Mouse (Mus musculus) liver, embryonic 14.5 days (tissue): ENCODE measurements at regions not wholly inside any gene's neighbourhood (a gene's known extent, or its start where the extent isn't known, plus 50 kb on each side); places are given as distances from the start of the nearest gene placed in this dataset.
A peak's percentile ranks its signal among the peaks of the same experiment; 100 is the strongest.

Source experiments
- ATAC-seq: fragments of 200-750 bp; cut with Nextera tagmentation; 2 replicates; pipeline ENCODE4 v1.8.0; 2017; ENCODE audit warnings: moderate number of reproducible peaks, mild to moderate bottlenecking, moderate library complexity; ENCODE audit not compliant: insufficient read depth
- DNase-seq, 3 experiments: peaks; one replicate each; pipeline ENCODE4 v3.0.0-alpha.2; 2012 to 2013; ENCODE audit warnings: low read depth in 3 of 3, low spot score in 3 of 3
- H3K27ac ChIP-seq: fragments of 300-500 bp; sonication (generic); 2 replicates; pipeline ENCODE4 v1.5.1; 2014; ENCODE audit warnings: moderate library complexity, mild to moderate bottlenecking, control low read depth, inconsistent platforms
- H3K27me3 ChIP-seq: fragments of 300-500 bp; sonication (generic); 2 replicates; pipeline ENCODE4 v1.6.1; 2014; ENCODE audit warnings: mild to moderate bottlenecking, low read length, moderate library complexity; ENCODE audit not compliant: control insufficient read depth, insufficient read depth
- H3K36me3 ChIP-seq: fragments of 300-500 bp; sonication (generic); replicated peaks from 2 replicates; pipeline ENCODE4 v1.6.1; 2014; ENCODE audit warnings: low read depth; ENCODE audit not compliant: control insufficient read depth, insufficient read depth
- H3K4me1 ChIP-seq, 2 experiments: fragments of 200-500 bp in 1 of 2; fragments of 300-500 bp in 1 of 2; sonication (generic) in 1 of 2; replicated peaks; 2 replicates each; pipeline ENCODE4 v1.6.1; 2012 to 2014; ENCODE audit warnings: antibody characterized with exemption in 1 of 2, inconsistent platforms in 1 of 2, low read length in 1 of 2; ENCODE audit not compliant: control insufficient read depth in 2 of 2, insufficient read depth in 2 of 2
- H3K4me2 ChIP-seq: fragments of 300-500 bp; sonication (generic); 2 replicates; pipeline ENCODE4 v1.6.1; 2014; ENCODE audit warnings: low read depth, mild to moderate bottlenecking, control low read depth, moderate library complexity
- H3K4me3 ChIP-seq, 2 experiments: fragments of 200-500 bp in 1 of 2; fragments of 300-500 bp in 1 of 2; sonication (generic) in 1 of 2; 2 replicates each; pipeline ENCODE4 v1.5.1; 2012 to 2014; ENCODE audit warnings: low read depth in 2 of 2, low read length in 2 of 2, mild to moderate bottlenecking in 2 of 2, control low read depth in 1 of 2, inconsistent platforms in 1 of 2, moderate library complexity in 1 of 2; ENCODE audit not compliant: insufficient read depth in 1 of 2
- H3K9ac ChIP-seq: fragments of 300-500 bp; sonication (generic); replicated peaks from 2 replicates; pipeline ENCODE4 v1.6.1; 2014; ENCODE audit warnings: mild to moderate bottlenecking, control low read depth, moderate library complexity
- H3K9me3 ChIP-seq: fragments of 300-500 bp; sonication (generic); 2 replicates; pipeline ENCODE4 v1.6.1; 2016; ENCODE audit warnings: low read length, mixed read lengths; ENCODE audit not compliant: control insufficient read depth
- CTCF ChIP-seq: IDR thresholded peaks from 2 replicates; pipeline ENCODE4 v1.5.1; 2016; ENCODE audit warnings: antibody characterized with exemption, low read depth, control low read depth
- EP300 ChIP-seq: IDR thresholded peaks from 2 replicates; pipeline ENCODE4 v1.6.1; 2016; ENCODE audit warnings: antibody characterized with exemption, low read depth
- WGBS: fragments of 180-500 bp; shearing (Covaris S2); extraction: QIAGEN DNeasy Blood & Tissue Kit; methylation state at CpG from one replicate; pipeline ENCODE4 v1.1.7; 2014; ENCODE audit not compliant: insufficient replicate concordance; 5-methylcytosine and 5-hydroxymethylcytosine counted together

DNA sequence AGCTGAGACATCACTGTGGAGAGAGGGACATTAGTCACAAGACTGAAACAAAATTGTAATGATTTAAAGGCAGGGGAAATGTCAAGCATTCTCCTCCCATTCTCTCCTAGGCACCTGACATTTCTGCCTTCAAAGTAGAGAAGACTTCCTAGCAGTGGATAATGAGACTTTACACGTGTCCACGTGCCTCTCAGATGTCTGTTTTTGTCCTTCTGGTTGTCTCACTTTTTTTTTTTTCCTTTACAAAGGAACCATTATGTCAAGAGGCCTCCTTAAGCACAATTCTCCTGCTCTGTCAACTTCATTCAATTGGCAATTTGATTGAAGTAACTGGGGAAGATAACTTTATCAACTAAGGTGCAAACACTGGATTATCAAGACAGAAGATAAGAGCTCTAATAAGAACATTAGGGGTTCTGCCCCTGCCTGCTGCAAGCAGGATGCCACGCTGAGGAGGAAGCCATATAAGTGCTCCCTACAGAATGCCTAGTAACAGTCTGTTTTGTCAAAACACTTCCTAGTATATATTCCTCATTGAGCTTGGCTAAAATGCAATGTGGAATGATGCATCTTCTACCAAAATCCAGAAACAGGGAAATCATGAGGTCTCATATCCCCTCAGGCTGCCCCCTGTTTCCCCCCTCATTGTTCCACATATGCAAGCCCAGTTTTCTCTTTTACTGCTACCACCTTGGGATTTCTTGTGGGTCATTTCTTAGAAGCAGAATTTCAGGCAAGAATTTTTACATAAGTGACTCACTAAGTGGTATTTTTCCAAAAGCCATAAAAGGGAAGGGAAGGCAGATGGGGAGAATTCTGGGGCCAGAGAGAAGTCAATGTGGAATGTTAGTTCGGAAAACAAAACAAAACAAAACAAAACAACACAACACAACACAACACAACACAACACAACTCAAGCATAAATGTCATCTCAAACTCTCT lies 967.0 kb upstream of the Lrrc6 start:
- TF ChIP-seq EP300 (no peak), CTCF (no peak)
- DNase-seq (no peak), ATAC-seq (no peak)
- Histone ChIP-seq H3K4me1 (no peaks in the 10 kb centered on the region), H3K9ac (no peak overlapping the region), H3K4me2 (no peak overlapping the region), H3K27ac (no peak overlapping the region), H3K9me3 (no peaks in the 10 kb centered on the region), H3K36me3 (no peaks in the 10 kb centered on the region), H3K4me3 (no peak overlapping the region), H3K27me3 (no peaks in the 10 kb centered on the region)
- WGBS = 30% methylated on average over 4 of the region's 4 CpGs

DNA sequence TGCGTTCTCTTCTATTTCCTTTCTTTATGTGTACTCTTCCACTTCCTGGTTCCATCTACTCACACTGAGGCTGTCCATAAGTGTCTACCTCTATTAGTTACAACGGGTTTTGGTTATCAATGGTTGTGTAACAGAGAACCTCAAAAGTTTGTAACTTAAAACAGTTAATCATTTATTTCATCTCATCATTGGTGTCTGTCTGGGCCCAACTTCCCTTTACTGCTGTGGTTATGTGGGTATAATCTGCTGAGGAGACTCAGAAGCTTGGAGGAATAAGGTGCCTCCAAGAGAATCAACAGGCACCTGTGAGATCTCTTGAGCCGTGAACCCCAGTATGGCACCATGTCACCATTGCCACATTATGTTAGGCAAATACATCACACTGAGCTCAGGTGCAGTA lies 962.2 kb upstream of the Lrrc6 start:
- H3K4me1 ChIP-seq = no peaks in the 10 kb centered on the region
- TF ChIP-seq EP300 (no peak), CTCF (no peak)
- no peak overlapping the region for H3K4me3 ChIP-seq
- H3K9me3 ChIP-seq = no peaks in the 10 kb centered on the region
- H3K27ac ChIP-seq = no peak overlapping the region
- WGBS = 57% methylated on average over 3 of the region's 3 CpGs
- ATAC-seq = no peak
- DNase-seq = no peak
- H3K9ac ChIP-seq = no peak overlapping the region
- no peak overlapping the region for H3K4me2 ChIP-seq
- no peaks in the 10 kb centered on the region for H3K36me3 ChIP-seq
- no peaks in the 10 kb centered on the region for H3K27me3 ChIP-seq

DNA sequence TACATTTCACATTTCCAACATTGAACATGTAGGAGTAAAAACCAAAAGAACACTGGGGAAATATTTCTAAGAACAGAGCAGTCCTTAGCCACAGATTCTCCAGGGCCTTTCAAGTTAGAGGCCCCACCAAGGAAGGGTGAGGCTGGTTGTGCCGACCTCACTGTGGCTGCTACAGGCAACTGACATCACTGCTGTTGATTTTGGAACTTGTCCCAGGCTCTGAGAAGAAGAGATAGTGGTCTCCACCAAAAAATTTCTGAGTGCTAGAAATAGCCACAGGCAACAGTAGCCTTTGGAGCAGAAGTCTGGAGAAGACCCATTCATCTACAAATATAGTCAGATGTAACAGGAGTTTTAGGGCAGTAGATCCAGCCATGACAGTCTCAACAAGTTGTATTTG lies 959.7 kb upstream of the Lrrc6 start:
- Histone ChIP-seq H3K4me2 (no peak overlapping the region), H3K27ac (no peak overlapping the region), H3K27me3 (no peaks in the 10 kb centered on the region), H3K4me1 (no peaks in the 10 kb centered on the region), H3K9ac (no peak overlapping the region), H3K9me3 (no peaks in the 10 kb centered on the region), H3K4me3 (no peak overlapping the region), H3K36me3 (no peaks in the 10 kb centered on the region)
- DNase-seq (no peak), ATAC-seq (no peak)
- 0% methylated on average over 1 of the region's 1 CpGs for WGBS
- TF ChIP-seq EP300 (no peak), CTCF (no peak)

- H3K36me3 ChIP-seq = no peaks in the 10 kb centered on the region
- 0 out of 2 replicates have a peak, but pooled peaks have one; percentile 26 for ATAC-seq
- H3K27me3 ChIP-seq = no peaks in the 10 kb centered on the region
- H3K9ac ChIP-seq = no peak overlapping the region
- no peak overlapping the region for H3K4me2 ChIP-seq
- WGBS = 16% methylated on average over 2 of the region's 2 CpGs
- peak; percentile 17 to 52 (median 26) for DNase-seq
- no peaks in the 10 kb centered on the region for H3K4me1 ChIP-seq
- no peak overlapping the region for H3K27ac ChIP-seq
- H3K4me3 ChIP-seq = no peak overlapping the region
- no peaks in the 10 kb centered on the region for H3K9me3 ChIP-seq
- peak; percentile 94 for TF ChIP-seq CTCF
- TF ChIP-seq EP300 = no peak
Observed at GRCm38 (mm10) chr15:67434284-67434683, 933.6 kb upstream of the Lrrc6 start.

GRCm38 (mm10) chr15:67423922-67424321 lies 923.2 kb upstream of the Lrrc6 start:
- no peak overlapping the region for H3K4me2 ChIP-seq
- H3K27me3 ChIP-seq = no peaks in the 10 kb centered on the region
- H3K9me3 ChIP-seq = no peaks in the 10 kb centered on the region
- no peak overlapping the region for H3K27ac ChIP-seq
- no peaks in the 10 kb centered on the region for H3K36me3 ChIP-seq
- no peak overlapping the region for H3K4me3 ChIP-seq
- no peak overlapping the region for H3K9ac ChIP-seq
- 17% methylated on average over 3 of the region's 3 CpGs for WGBS
- DNase-seq (no peak), ATAC-seq (no peak)
- TF ChIP-seq EP300 = no peak
- no peak for TF ChIP-seq CTCF
- H3K4me1 ChIP-seq = peaks cover 0 to 6% of the 10 kb centered on the region in 2 experiments; a peak in 1 of 4 replicates
